Mouse (Mus musculus) lung, postnatal 0 days (tissue): ENCODE data around the gene Ptgir.

Experiments
- CTCF ChIP-seq: IDR thresholded peaks from 2 replicates; pipeline ENCODE4 v1.5.1; 2016; ENCODE audit warnings: antibody characterized with exemption, mild to moderate bottlenecking
- EP300 ChIP-seq: IDR thresholded peaks from 2 replicates; pipeline ENCODE4 v1.6.1; 2016; ENCODE audit warnings: antibody characterized with exemption, mild to moderate bottlenecking, control low read depth

DNA sequence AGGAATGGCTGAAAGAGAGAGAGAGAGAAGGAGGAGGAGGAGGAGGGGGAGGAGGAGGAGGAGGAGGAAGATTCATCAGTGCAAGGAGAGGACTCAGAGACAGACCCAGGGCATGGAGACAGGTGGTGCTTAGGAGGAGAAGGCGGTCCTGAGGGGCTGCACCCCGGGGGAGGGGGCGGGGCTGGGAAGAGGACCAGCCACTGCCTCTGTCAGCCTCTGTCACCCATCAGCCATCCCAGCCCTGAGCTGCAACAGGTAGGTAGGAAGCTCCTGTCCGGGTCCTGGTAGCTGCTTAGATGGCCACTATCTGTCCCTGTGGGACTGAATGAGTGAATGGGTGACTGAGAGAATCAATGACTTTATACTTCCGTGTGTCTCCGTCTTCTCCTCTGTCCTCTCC lies 12.7 kb upstream of the Ptgir start:
- TF ChIP-seq CTCF (no peak), EP300 (no peak)
